Mouse (Mus musculus): Measurements from ENCODE around the gene Gm10770.
"Not testable (repeated sequence)": the region's sequence is repeated elsewhere in the genome, so short reads cannot be mapped to it uniquely, and the experiment has no call there.

DNA sequence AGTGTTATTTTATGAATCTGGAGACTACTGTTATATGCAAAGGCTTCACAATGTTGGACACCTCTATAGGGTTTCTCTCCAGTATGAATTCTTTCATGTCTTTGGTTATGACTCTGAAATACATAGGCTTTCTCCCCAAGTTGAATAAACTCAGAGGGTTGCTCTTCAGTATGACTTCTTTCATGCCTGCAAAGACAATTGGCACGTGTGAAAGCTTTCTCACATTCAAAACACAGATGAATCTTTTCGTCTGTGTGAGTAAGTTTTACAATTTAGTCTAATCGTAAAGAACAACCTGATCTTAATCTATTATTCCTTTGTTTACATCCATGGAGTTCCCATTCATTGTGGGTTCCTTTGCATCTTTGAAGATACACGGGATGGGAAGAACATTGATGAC lies at the start of gene Gm10770:
- TF ChIP-seq CTCF (IDR thresholded peaks at IDR 0.05; ENCODE audit: control insufficient read depth, insufficient read depth, low read length); POLR2A (IDR thresholded peaks at IDR 0.05; ENCODE audit: borderline replicate concordance, control insufficient read depth, low read depth, low read length): not testable (repeated sequence)

All from bone marrow, adult 2 months (tissue).